Mouse (Mus musculus): ENCODE data around the gene Ap1s1.

DNA sequence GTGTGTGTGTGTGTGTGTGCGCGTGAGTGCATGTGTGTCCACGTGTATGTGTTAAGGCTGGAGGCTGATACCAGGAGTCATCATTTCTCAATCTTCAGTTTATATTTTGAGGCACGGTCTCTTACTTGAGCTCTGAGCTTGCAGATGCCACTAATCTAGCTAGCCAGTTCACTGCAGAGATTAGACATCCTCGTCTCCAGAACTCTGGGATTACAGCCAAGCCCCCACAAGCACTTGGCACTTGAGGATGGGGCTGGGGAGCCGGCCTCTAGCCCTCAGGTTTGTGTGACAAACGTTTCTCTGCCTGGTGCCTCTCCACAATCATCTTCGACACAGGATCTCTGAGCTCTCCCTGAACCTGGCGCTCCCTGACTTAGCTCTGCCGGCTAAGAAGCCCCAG is 44.9 kb upstream of the Ap1s1 start:
- TF ChIP-seq CTCF (IDR thresholded peaks at IDR 0.05; ENCODE audit: low read depth), result no peak
- TF ChIP-seq EP300 (IDR thresholded peaks at IDR 0.05; ENCODE audit: low read depth), result no peak
